ENCODE assay signal across 22 mouse cellular contexts in the genomic region with DNA sequence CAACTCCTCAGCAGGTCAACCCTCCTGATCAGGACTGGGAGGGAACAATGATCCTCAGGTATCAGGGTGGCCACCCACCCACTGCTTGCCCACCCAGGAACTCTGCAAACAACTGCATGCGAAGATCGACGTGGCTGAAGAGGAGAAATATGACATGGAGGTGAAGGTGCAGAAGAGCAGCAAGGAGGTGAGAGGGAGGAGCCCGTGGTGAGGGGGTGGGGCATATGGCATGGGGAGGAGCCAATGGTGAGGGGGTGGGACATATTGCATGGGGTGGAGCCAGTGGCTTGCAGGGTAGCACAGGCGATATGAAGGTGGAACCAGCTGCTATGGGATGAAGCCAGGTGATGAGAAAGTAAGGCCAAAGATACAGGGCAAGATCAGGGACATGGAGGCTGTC. TPM values are rescaled to one million over a fixed set of nuclear protein-coding genes. Genes with fewer than 3 reads are reported as not detected.
DNase-seq lines count a peak whose midpoint lies in the region; TF ChIP-seq lines count a peak whose summit lies in the region.
"Had no signal": no experiment of that assay in that cellular context is flagged by ENCODE, and none has a peak within 500 bp of the region (broad histone marks: within the 10 kb centered on the region; RNA-seq: fewer than 3 reads in every experiment).

No protein-coding gene starts in this region.

- no peak for TF ChIP-seq CTCF in layer of hippocampus, adult 2 months (conservative IDR thresholded peaks at IDR 0.05)

- peak; percentile 8 for DNase-seq in adrenal gland, postnatal 14 days
- DNase-seq in adrenal gland, adult (ENCODE audit: inconsistent age in 2 of 2, low spot score in 1 of 2) = no peak
- DNase-seq in layer of hippocampus, adult 2 months (ENCODE audit: low spot score in 2 of 2) = no peak
- no peak for DNase-seq in layer of hippocampus, postnatal 36 days
- peak; percentile 49 for DNase-seq in A20 (ENCODE audit: low read depth, low spot score)
- no peak for DNase-seq in cerebellum, postnatal 4 days (ENCODE audit: low spot score in 2 of 2)
- DNase-seq in urinary bladder, adult 2 months (ENCODE audit: low spot score) = no peak
- DNase-seq: adrenal gland, adult 8-10 months; cerebellum, adult 8-10 months; heart, adult 18-20 months; left cerebral cortex, postnatal 4 days; lung, postnatal 14 days; thymus, adult 18-20 months had no signal

- H3K4me3 ChIP-seq in layer of hippocampus, adult 2 months = no peak overlapping the region
- H3K4me3 ChIP-seq in macrophage (ENCODE audit: inconsistent target) = no peak overlapping the region
- H3K4me3 ChIP-seq: embryonic facial prominence, embryonic 15.5 days; forebrain, embryonic 12.5 days; heart, embryonic 15.5 days; hindbrain, embryonic 12.5 days; kidney, embryonic 15.5 days; midbrain, embryonic 12.5 days had no signal

- WGBS in macrophage (ENCODE audit: missing documents) = 86% methylated on average over 5 of the region's 5 CpGs

- H3K36me3 ChIP-seq in macrophage (ENCODE audit: inconsistent target) = no peaks in the 10 kb centered on the region
- H3K36me3 ChIP-seq: embryonic facial prominence, embryonic 15.5 days; forebrain, embryonic 12.5 days; heart, embryonic 15.5 days; hindbrain, embryonic 12.5 days; kidney, embryonic 15.5 days; midbrain, embryonic 12.5 days had no signal

- peak overlapping the region; percentile 32; the same call in 1 of the 2 replicates for H3K27ac ChIP-seq in layer of hippocampus, adult 2 months
- H3K27ac ChIP-seq in macrophage = peak overlapping the region; percentile 99
- H3K27ac ChIP-seq: forebrain, embryonic 12.5 days; hindbrain, embryonic 12.5 days; kidney, embryonic 15.5 days; liver, embryonic 14.5 days; midbrain, embryonic 12.5 days had no signal

- no peaks in the 10 kb centered on the region for H3K79me2 ChIP-seq in macrophage (ENCODE audit: inconsistent target)

RNA-seq across cellular contexts. Expression of a gene that starts 1.9 kb away (rescaled TPM):
- 0.56 and 0.67 TPM in 2 replicates for total RNA-seq in adrenal gland, postnatal 14 days (2021)
- not detected for total RNA-seq in layer of hippocampus, adult 2 months (2021)
- total RNA-seq in layer of hippocampus, postnatal 36 days (2021) = not detected
- total RNA-seq in macrophage (2018; cell fraction: chromatin; rRNA removed) = 10 to 100 TPM in 24 of 26 experiments, 1 to 10 TPM in 2; 3.2 to 37.4 (median 23.0) TPM
- total RNA-seq in macrophage (2018; cell fraction: cytosol; rRNA removed) = 10 to 100 TPM in 15 of 26 experiments, 1 to 10 TPM in 11; 6.3 to 23.8 (median 11.0) TPM
- 10 to 100 TPM in 19 of 26 experiments, 1 to 10 TPM in 7; 5.5 to 26.3 (median 13.7) TPM for total RNA-seq in macrophage (2018; cell fraction: nucleus; rRNA removed)
- polyA plus RNA-seq in macrophage (2018) = 13.4 to 20.6 TPM (median 18.0 TPM) in 3 replicates
- polyA plus RNA-seq in urinary bladder, adult 2 months (2012; rRNA removed) = 39.4 and 48.2 TPM in 2 replicates
- total RNA-seq: left cerebral cortex, postnatal 4 days had no signal

RNA-seq across cellular contexts. Expression of a gene that starts 8.8 kb away (rescaled TPM):
- not detected in 2 replicates for total RNA-seq in adrenal gland, postnatal 14 days (2021)
- total RNA-seq in layer of hippocampus, adult 2 months (2021) = not detected
- not detected for total RNA-seq in layer of hippocampus, postnatal 36 days (2021)
- 100 to 1,000 TPM in 25 of 26 experiments, 10 to 100 TPM in 1; 60.8 to 211 (median 144) TPM for total RNA-seq in macrophage (2018; cell fraction: chromatin; rRNA removed)
- total RNA-seq in macrophage (2018; cell fraction: cytosol; rRNA removed) = 1 to 10 TPM in 19 of 26 experiments, under 1 TPM in 7; 0.41 to 8.6 (median 1.5) TPM
- total RNA-seq in macrophage (2018; cell fraction: nucleus; rRNA removed) = 100 to 1,000 TPM in 6 of 26 experiments, 10 to 100 TPM in 20; 48.3 to 120 (median 78.4) TPM
- 3.2 to 10.3 TPM (median 4.8 TPM) in 3 replicates for polyA plus RNA-seq in macrophage (2018)
- polyA plus RNA-seq in urinary bladder, adult 2 months (2012; rRNA removed) = 316 and 420 TPM in 2 replicates
- total RNA-seq: heart, adult 18-20 months; left cerebral cortex, postnatal 4 days had no signal
- polyA plus RNA-seq: cortical plate, adult 2 months; forebrain, embryonic 12.5 days had no signal

RNA-seq across cellular contexts. Expression of a gene that starts 17.1 kb away (rescaled TPM):
- 20.4 and 52.3 TPM in 2 replicates for total RNA-seq in adrenal gland, postnatal 14 days (2021)
- 1 to 10 TPM; 1.4 to 1.7 TPM for total RNA-seq in layer of hippocampus, adult 2 months (2021)
- total RNA-seq in layer of hippocampus, postnatal 36 days (2021) = 1 to 10 TPM; 1.2 to 3.4 TPM
- 10 to 100 TPM in 24 of 26 experiments, 1 to 10 TPM in 2; 7.9 to 51.4 (median 34.9) TPM for total RNA-seq in macrophage (2018; cell fraction: chromatin; rRNA removed)
- 100 to 1,000 TPM in 12 of 26 experiments, 10 to 100 TPM in 14; 29.4 to 203 (median 91.2) TPM for total RNA-seq in macrophage (2018; cell fraction: cytosol; rRNA removed)
- 100 to 1,000 TPM in 2 of 26 experiments, 10 to 100 TPM in 24; 17.9 to 115 (median 43.2) TPM for total RNA-seq in macrophage (2018; cell fraction: nucleus; rRNA removed)
- polyA plus RNA-seq in macrophage (2018) = 30.8 to 130 TPM (median 114 TPM) in 3 replicates
- polyA plus RNA-seq in urinary bladder, adult 2 months (2012; rRNA removed) = 379 and 420 TPM in 2 replicates

RNA-seq across cellular contexts. Expression of a gene that starts 55.2 kb away (rescaled TPM):
- total RNA-seq in adrenal gland, postnatal 14 days (2021) = 1.1 and 1.8 TPM in 2 replicates
- not detected for total RNA-seq in layer of hippocampus, adult 2 months (2021)
- not detected for total RNA-seq in layer of hippocampus, postnatal 36 days (2021)
- 10 to 100 TPM in 4 of 26 experiments, 1 to 10 TPM in 20, under 1 TPM in 1, not detected in 1; 0.88 to 12.2 (median 3.9) TPM for total RNA-seq in macrophage (2018; cell fraction: chromatin; rRNA removed)
- total RNA-seq in macrophage (2018; cell fraction: cytosol; rRNA removed) = under 1 TPM in 12 of 26 experiments, not detected in 14; 0.15 to 0.80 (median 0.35) TPM
- 1 to 10 TPM in 21 of 26 experiments, not detected in 5; 1.1 to 9.3 (median 2.8) TPM for total RNA-seq in macrophage (2018; cell fraction: nucleus; rRNA removed)
- polyA plus RNA-seq in macrophage (2018) = 0.75 TPM in 1 of 3 replicates, not detected in the others
- polyA plus RNA-seq in urinary bladder, adult 2 months (2012; rRNA removed) = 74.3 and 79.9 TPM in 2 replicates

RNA-seq across cellular contexts. Expression of a gene that starts 55.6 kb away (rescaled TPM):
- 678 and 680 TPM in 2 replicates for total RNA-seq in adrenal gland, postnatal 14 days (2021)
- total RNA-seq in layer of hippocampus, adult 2 months (2021) = 100 to 1,000 TPM; 291 to 297 TPM
- total RNA-seq in layer of hippocampus, postnatal 36 days (2021) = 100 to 1,000 TPM; 289 to 292 TPM
- 1,000 to 10,000 TPM in 10 of 26 experiments, 100 to 1,000 TPM in 16; 173 to 1,536 (median 811) TPM for total RNA-seq in macrophage (2018; cell fraction: chromatin; rRNA removed)
- over 10,000 TPM in 18 of 26 experiments, 1,000 to 10,000 TPM in 8; 7,525 to 19,600 (median 11,156) TPM for total RNA-seq in macrophage (2018; cell fraction: cytosol; rRNA removed)
- total RNA-seq in macrophage (2018; cell fraction: nucleus; rRNA removed) = over 10,000 TPM in 1 of 26 experiments, 1,000 to 10,000 TPM in 25; 1,185 to 10,670 (median 7,045) TPM
- 15,815 to 17,787 TPM (median 16,857 TPM) in 3 replicates for polyA plus RNA-seq in macrophage (2018)
- polyA plus RNA-seq in urinary bladder, adult 2 months (2012; rRNA removed) = 836 and 938 TPM in 2 replicates

Comparison
In these comparisons a context has a peak if more than half of its experiments do, and no peak if none do; other contexts are left out.
1. DNase-seq: peak in adrenal gland, postnatal 14 days (single experiment) and A20 (single experiment); none in adrenal gland, adult (0 of 2), layer of hippocampus, adult 2 months (0 of 2), layer of hippocampus, postnatal 36 days (0 of 2), cerebellum, postnatal 4 days (0 of 2) and urinary bladder, adult 2 months (single experiment).